Mouse (Mus musculus): ENCODE measurements around the gene Gm49336.

The Gm49336 gene

GRCm38 (mm10) chr14:60251281-60252003 lies at the start of gene Gm49336, which contains the start of gene Nupl1:
Gm49336 (minus strand) TSS chr14:60251507.
Nupl1 (minus strand) TSS chr14:60251431.
- peak; percentile 99 for DNase-seq

- DNase-seq, result no peak
Measured at GRCm38 (mm10) chr14:60301024-60301423, 49.7 kb upstream of the Gm49336 start.

GRCm38 (mm10) chr14:60300224-60300991 lies 49.1 kb upstream of the Gm49336 start:
- DNase-seq, result peak; percentile 36

- DNase-seq, result no peak
Measured at GRCm38 (mm10) chr14:60295531-60295930, 44.2 kb upstream of the Gm49336 start.

GRCm38 (mm10) chr14:60290363-60290762 lies 39.1 kb upstream of the Gm49336 start:
- DNase-seq, result no peak

GRCm38 (mm10) chr14:60286194-60286863 lies 35.0 kb upstream of the Gm49336 start:
- no peak for DNase-seq

- DNase-seq, result no peak
Measured at GRCm38 (mm10) chr14:60275301-60276276, 24.3 kb upstream of the Gm49336 start.

- no peak for DNase-seq
Measured at GRCm38 (mm10) chr14:60273346-60273745, 22.0 kb upstream of the Gm49336 start.

- no peak for DNase-seq
Measured at GRCm38 (mm10) chr14:60269333-60269732, 18.0 kb upstream of the Gm49336 start.

GRCm38 (mm10) chr14:60264990-60265876 lies 13.9 kb upstream of the Gm49336 start, which contains the start of gene Mtmr6:
Mtmr6 (plus strand) TSS chr14:60265228.
- peak; percentile 95 for DNase-seq

GRCm38 (mm10) chr14:60262316-60262715 lies 11.0 kb upstream of the Gm49336 start:
- DNase-seq, result no peak

- DNase-seq, result no peak
Measured at GRCm38 (mm10) chr14:60257851-60258250, 6.5 kb upstream of the Gm49336 start.

GRCm38 (mm10) chr14:60257101-60257500 lies 5.8 kb upstream of the Gm49336 start:
- DNase-seq, result no peak

- DNase-seq, result no peak
Measured at GRCm38 (mm10) chr14:60256356-60256755, 5.0 kb upstream of the Gm49336 start.

GRCm38 (mm10) chr14:60254774-60255173 lies 3.5 kb upstream of the Gm49336 start:
- DNase-seq, result no peak

- DNase-seq, result no peak
Measured at GRCm38 (mm10) chr14:60253466-60253865, 2.2 kb upstream of the Gm49336 start.

- peak; percentile 58 for DNase-seq
Measured at GRCm38 (mm10) chr14:60252004-60253000, 995 bp upstream of the Gm49336 start.

- DNase-seq, result no peak
Measured at GRCm38 (mm10) chr14:60250879-60251278, 428 bp downstream of the Gm49336 start.

- no peak for DNase-seq
Measured at GRCm38 (mm10) chr14:60250366-60250765, 941 bp downstream of the Gm49336 start.

GRCm38 (mm10) chr14:60238551-60238950 lies 12.8 kb downstream of the Gm49336 start:
- no peak for DNase-seq
